Mouse (Mus musculus): Measurements from ENCODE around the gene Dupd1.
"Not testable (repeated sequence)": the region's sequence is repeated elsewhere in the genome, so short reads cannot be mapped to it uniquely, and the experiment has no call there.

The Dupd1 gene

GRCm38 (mm10) chr14:21674471-21674870, 39.9 kb downstream of the Dupd1 start:
- no peak for DNase-seq (ENCODE audit: low spot score)

- DNase-seq (ENCODE audit: low spot score) = no peak
Observed at GRCm38 (mm10) chr14:21673100-21673499, 41.3 kb downstream of the Dupd1 start.

- DNase-seq (ENCODE audit: low spot score) = not testable (repeated sequence)
Observed at GRCm38 (mm10) chr14:21670422-21671006, 43.9 kb downstream of the Dupd1 start.

GRCm38 (mm10) chr14:21669633-21670421, 44.5 kb downstream of the Dupd1 start:
- no peak for DNase-seq (ENCODE audit: low spot score)

GRCm38 (mm10) chr14:21669218-21669617, 45.2 kb downstream of the Dupd1 start:
- no peak for DNase-seq (ENCODE audit: low spot score)

- no peak for DNase-seq (ENCODE audit: low spot score)
Observed at GRCm38 (mm10) chr14:21662465-21663142, 51.8 kb downstream of the Dupd1 start.

- DNase-seq (ENCODE audit: low spot score) = peak; percentile 43
Observed at GRCm38 (mm10) chr14:21659652-21660051, 54.7 kb downstream of the Dupd1 start.

- DNase-seq (ENCODE audit: low spot score) = no peak
Observed at GRCm38 (mm10) chr14:21659155-21659554, 55.2 kb downstream of the Dupd1 start.

- DNase-seq (ENCODE audit: low spot score) = no peak
Observed at GRCm38 (mm10) chr14:21653813-21654212, 60.6 kb downstream of the Dupd1 start.

GRCm38 (mm10) chr14:21640806-21641435, 73.5 kb downstream of the Dupd1 start:
- no peak for DNase-seq (ENCODE audit: low spot score)

- DNase-seq (ENCODE audit: low spot score) = no peak
Observed at GRCm38 (mm10) chr14:21636548-21636947, 77.8 kb downstream of the Dupd1 start.

- DNase-seq (ENCODE audit: low spot score) = no peak
Observed at GRCm38 (mm10) chr14:21631665-21632200, 82.6 kb downstream of the Dupd1 start.
